Mouse (Mus musculus) midbrain, embryonic 11.5 days (tissue): ENCODE data around the gene Arrdc1. TPM values are rescaled to one million over a fixed set of nuclear protein-coding genes. Genes with fewer than 3 reads are reported as not detected.

Experiments used
- ATAC-seq: fragments of 200-750 bp; cut with Nextera tagmentation; 2 replicates; pipeline ENCODE4 v1.8.0; 2017; ENCODE audit warnings: moderate TSS enrichment, moderate library complexity; ENCODE audit not compliant: low FRiP score
- DNase-seq: peaks from one replicate; pipeline ENCODE4 v3.0.0; 2015; ENCODE audit warnings: low spot score; ENCODE audit errors: missing footprints
- H3K27ac ChIP-seq: fragments of 300-500 bp; sonication (generic); 2 replicates; pipeline ENCODE4 v1.5.1; 2014; ENCODE audit warnings: low read depth, low read length
- H3K27me3 ChIP-seq: fragments of 300-500 bp; sonication (generic); 2 replicates; pipeline ENCODE4 v1.6.1; 2014; ENCODE audit warnings: mild to moderate bottlenecking, low read length, moderate library complexity, mixed read lengths; ENCODE audit not compliant: control insufficient read depth, insufficient read depth
- H3K36me3 ChIP-seq: fragments of 300-500 bp; sonication (generic); 2 replicates; pipeline ENCODE4 v1.6.1; 2014; ENCODE audit warnings: mild to moderate bottlenecking, low read length, moderate library complexity, mixed read lengths; ENCODE audit not compliant: control insufficient read depth, insufficient read depth
- H3K4me1 ChIP-seq: fragments of 300-500 bp; sonication (generic); 2 replicates; pipeline ENCODE4 v1.6.1; 2014; ENCODE audit warnings: low read length; ENCODE audit not compliant: control insufficient read depth, insufficient read depth
- H3K4me2 ChIP-seq: fragments of 300-500 bp; sonication (generic); 2 replicates; pipeline ENCODE4 v1.6.1; 2014; ENCODE audit warnings: mild to moderate bottlenecking, moderate library complexity
- H3K4me3 ChIP-seq: fragments of 300-500 bp; sonication (generic); 2 replicates; pipeline ENCODE4 v1.5.1; 2014; ENCODE audit warnings: low read depth, low read length
- H3K9ac ChIP-seq: fragments of 300-500 bp; sonication (generic); 2 replicates; pipeline ENCODE4 v1.6.1; 2014; ENCODE audit warnings: low read length
- H3K9me3 ChIP-seq: fragments of 300-500 bp; sonication (generic); 2 replicates; pipeline ENCODE4 v1.6.1; 2016; ENCODE audit warnings: low read length; ENCODE audit not compliant: control insufficient read depth
- WGBS: fragments of 180-500 bp; shearing (Covaris S2); extraction: QIAGEN DNeasy Blood & Tissue Kit; methylation state at CpG from one replicate; pipeline ENCODE4 v1.1.7; 2014; 5-methylcytosine and 5-hydroxymethylcytosine counted together
- polyA plus RNA-seq: library from polyadenylated mRNA; unstranded; fragments of >200 nt; fragmentation: Nextera tagmentation; extraction: Ambion mirVana; gene quantifications from 2 replicates; pipeline ENCODE4 v1.2.1, GENCODE M21; 2014

Arrdc1 gene
- polyA plus RNA-seq, 1 experiment from 2014 or later, result 11.6 TPM

- Histone ChIP-seq H3K9ac (no peak overlapping the region), H3K36me3 (no peaks in the 10 kb centered on the region), H3K4me2 (no peak overlapping the region), H3K27me3 (no peaks in the 10 kb centered on the region), H3K4me3 (no peak overlapping the region), H3K27ac (no peak overlapping the region), H3K9me3 (no peaks in the 10 kb centered on the region), H3K4me1 (peaks cover under 1% of the 10 kb centered on the region; the same call in 1 of the 2 replicates)
- WGBS, result 94% methylated on average over 4 of the region's 4 CpGs
- DNase-seq (no peak), ATAC-seq (no peak)
Observed at GRCm38 (mm10) chr2:24912189-24912588, 22.9 kb downstream of the Arrdc1 start.

- no peak for DNase-seq
- Histone ChIP-seq H3K4me3 (no peak overlapping the region), H3K4me1 (peaks cover 11% of the 10 kb centered on the region), H3K9ac (no peak overlapping the region), H3K27ac (no peak overlapping the region), H3K4me2 (no peak overlapping the region), H3K36me3 (no peaks in the 10 kb centered on the region), H3K9me3 (no peaks in the 10 kb centered on the region), H3K27me3 (no peaks in the 10 kb centered on the region)
- no peak for ATAC-seq
- WGBS, result 91% methylated on average over 4 of the region's 4 CpGs
Observed at GRCm38 (mm10) chr2:24910481-24910880, 24.6 kb downstream of the Arrdc1 start.

- no peaks in the 10 kb centered on the region for H3K27me3 ChIP-seq
- ATAC-seq, result no peak
- peak; percentile 89 for DNase-seq
- H3K9ac ChIP-seq, result peak overlapping the region; percentile 33
- H3K4me3 ChIP-seq, result no peak overlapping the region
- H3K4me1 ChIP-seq, result peaks cover 14% of the 10 kb centered on the region
- WGBS, result 16% methylated on average over 2 of the region's 2 CpGs
- peak overlapping the region; percentile 79 for H3K27ac ChIP-seq
- no peaks in the 10 kb centered on the region for H3K9me3 ChIP-seq
- H3K4me2 ChIP-seq, result peak overlapping the region; percentile 11
- no peaks in the 10 kb centered on the region for H3K36me3 ChIP-seq
Observed at GRCm38 (mm10) chr2:24905653-24906155, 29.3 kb downstream of the Arrdc1 start.

GRCm38 (mm10) chr2:24904823-24905652, 30.0 kb downstream of the Arrdc1 start:
- H3K27ac ChIP-seq, result peak overlapping the region; percentile 79
- no peaks in the 10 kb centered on the region for H3K9me3 ChIP-seq
- no peaks in the 10 kb centered on the region for H3K27me3 ChIP-seq
- peak overlapping the region; percentile 11 for H3K4me2 ChIP-seq
- H3K36me3 ChIP-seq, result no peaks in the 10 kb centered on the region
- peaks cover 14% of the 10 kb centered on the region for H3K4me1 ChIP-seq
- WGBS, result 52% methylated on average over 11 of the region's 11 CpGs
- DNase-seq (peak; percentile 92), ATAC-seq (peak; percentile 78)
- H3K4me3 ChIP-seq, result no peak overlapping the region
- H3K9ac ChIP-seq, result peak overlapping the region; percentile 33; the same call in 1 of the 2 replicates

GRCm38 (mm10) chr2:24902999-24903398, 32.1 kb downstream of the Arrdc1 start:
- H3K4me3 ChIP-seq, result no peak overlapping the region
- no peak overlapping the region for H3K27ac ChIP-seq
- no peak overlapping the region for H3K9ac ChIP-seq
- no peak overlapping the region for H3K4me2 ChIP-seq
- no peaks in the 10 kb centered on the region for H3K9me3 ChIP-seq
- ATAC-seq (no peak), DNase-seq (no peak)
- WGBS, result 90% methylated on average over 6 of the region's 6 CpGs
- no peaks in the 10 kb centered on the region for H3K27me3 ChIP-seq
- H3K36me3 ChIP-seq, result no peaks in the 10 kb centered on the region
- H3K4me1 ChIP-seq, result peaks cover 14% of the 10 kb centered on the region

GRCm38 (mm10) chr2:24901055-24901454, 34.0 kb downstream of the Arrdc1 start:
- Histone ChIP-seq H3K36me3 (no peaks in the 10 kb centered on the region), H3K4me2 (no peak overlapping the region), H3K27me3 (no peaks in the 10 kb centered on the region), H3K27ac (no peak overlapping the region), H3K9ac (no peak overlapping the region), H3K9me3 (no peaks in the 10 kb centered on the region), H3K4me3 (no peak overlapping the region), H3K4me1 (peaks cover 8% of the 10 kb centered on the region)
- 95% methylated on average over 5 of the region's 5 CpGs for WGBS
- ATAC-seq, result no peak
- no peak for DNase-seq

- peak; percentile 35 for DNase-seq
Observed at GRCm38 (mm10) chr2:24899292-24899691, 35.8 kb downstream of the Arrdc1 start.

GRCm38 (mm10) chr2:24896761-24897160, 38.3 kb downstream of the Arrdc1 start:
- Histone ChIP-seq H3K4me3 (no peak overlapping the region), H3K27me3 (no peaks in the 10 kb centered on the region)

More at GRCm38 (mm10) chr2:24899292-24899691, 35.8 kb downstream of the Arrdc1 start:
- H3K9me3 ChIP-seq, result no peaks in the 10 kb centered on the region
- H3K36me3 ChIP-seq, result no peaks in the 10 kb centered on the region
- no peak overlapping the region for H3K4me2 ChIP-seq
- no peak for ATAC-seq
- no peak overlapping the region for H3K4me3 ChIP-seq
- H3K27me3 ChIP-seq, result no peaks in the 10 kb centered on the region
- no peak overlapping the region for H3K9ac ChIP-seq
- no peak overlapping the region for H3K27ac ChIP-seq
- 92% methylated on average over 2 of the region's 2 CpGs for WGBS
- no peaks in the 10 kb centered on the region for H3K4me1 ChIP-seq

GRCm38 (mm10) chr2:24894211-24894610, 40.8 kb downstream of the Arrdc1 start:
- no peaks in the 10 kb centered on the region for H3K4me1 ChIP-seq
- no peaks in the 10 kb centered on the region for H3K36me3 ChIP-seq
- no peak overlapping the region for H3K4me3 ChIP-seq
- WGBS, result 100% methylated on average over 1 of the region's 1 CpGs
- H3K9ac ChIP-seq, result no peak overlapping the region
- no peaks in the 10 kb centered on the region for H3K27me3 ChIP-seq
- H3K4me2 ChIP-seq, result no peak overlapping the region
- ATAC-seq (no peak), DNase-seq (no peak)
- H3K27ac ChIP-seq, result no peak overlapping the region
- no peaks in the 10 kb centered on the region for H3K9me3 ChIP-seq

More at GRCm38 (mm10) chr2:24896761-24897160, 38.3 kb downstream of the Arrdc1 start:
- no peaks in the 10 kb centered on the region for H3K4me1 ChIP-seq
- H3K27ac ChIP-seq, result no peak overlapping the region
- ATAC-seq (no peak), DNase-seq (no peak)
- H3K4me2 ChIP-seq, result no peak overlapping the region
- WGBS, result 94% methylated on average over 4 of the region's 4 CpGs
- H3K9ac ChIP-seq, result no peak overlapping the region
- no peaks in the 10 kb centered on the region for H3K36me3 ChIP-seq
- no peaks in the 10 kb centered on the region for H3K9me3 ChIP-seq
